Mouse (Mus musculus): Measurements from ENCODE around the gene Cldn7.

Gene Cldn7

DNA sequence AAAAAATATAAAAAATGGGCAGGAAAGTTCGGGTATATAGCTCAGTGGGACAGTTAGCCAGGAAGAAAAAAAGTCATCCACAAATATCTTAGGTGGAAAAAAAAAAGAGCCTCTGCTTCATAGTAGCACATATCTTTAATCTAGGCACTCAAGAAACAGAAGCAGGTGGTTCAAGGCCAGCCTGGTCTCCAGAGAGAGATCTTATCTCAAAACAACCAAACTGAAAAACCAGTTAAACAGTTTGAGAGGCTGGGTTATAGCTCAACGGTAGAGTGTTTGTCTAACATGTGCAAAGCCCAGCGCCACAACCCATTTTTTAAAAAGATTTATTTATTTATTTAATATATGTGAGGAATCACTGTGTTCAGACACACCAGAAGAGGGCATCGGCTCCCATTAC lies 31.5 kb upstream of the Cldn7 start:
- no peak for DNase-seq (ENCODE audit: low read depth, low spot score)

DNA sequence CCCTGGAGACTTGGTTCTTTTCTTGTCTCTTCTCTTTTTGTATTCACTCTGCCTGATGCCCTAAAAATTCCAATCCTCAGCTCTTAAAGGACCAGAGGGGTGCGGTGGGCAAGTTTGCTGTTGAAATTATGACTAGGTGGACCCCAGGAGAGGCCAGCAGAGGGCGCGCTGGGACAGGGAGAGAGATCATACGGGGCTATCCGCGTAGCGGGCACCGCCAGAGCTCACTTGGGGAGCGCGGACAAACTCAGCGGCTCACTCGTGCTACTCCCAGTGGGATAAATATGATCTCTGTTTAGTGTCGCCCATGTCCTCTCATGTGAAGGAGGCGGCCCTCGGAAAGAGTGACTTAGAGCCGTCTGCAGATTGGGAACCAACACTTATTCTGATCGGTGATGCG lies 30.4 kb upstream of the Cldn7 start:
- peak; percentile 84 for DNase-seq (ENCODE audit: low read depth, low spot score)

DNA sequence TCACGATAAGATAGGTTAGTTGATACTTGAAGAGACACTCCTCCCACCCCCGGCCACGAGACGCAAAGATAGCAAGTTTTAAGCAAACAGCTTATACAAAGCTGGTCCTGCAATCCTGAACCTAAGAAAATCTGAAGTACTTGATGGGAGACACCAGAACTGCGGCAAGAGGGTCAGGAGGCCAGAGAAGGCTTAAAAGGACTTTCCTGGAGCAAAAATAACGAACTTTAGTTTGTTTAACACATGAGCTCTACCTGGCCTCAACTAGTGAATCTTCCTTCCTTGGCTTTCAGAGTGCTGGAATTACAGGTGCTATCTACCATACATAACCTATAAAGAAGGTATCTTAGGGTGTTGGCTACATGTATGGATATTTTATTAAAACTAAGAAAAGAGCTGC lies 29.9 kb upstream of the Cldn7 start:
- DNase-seq (ENCODE audit: low read depth, low spot score), result no peak

DNA sequence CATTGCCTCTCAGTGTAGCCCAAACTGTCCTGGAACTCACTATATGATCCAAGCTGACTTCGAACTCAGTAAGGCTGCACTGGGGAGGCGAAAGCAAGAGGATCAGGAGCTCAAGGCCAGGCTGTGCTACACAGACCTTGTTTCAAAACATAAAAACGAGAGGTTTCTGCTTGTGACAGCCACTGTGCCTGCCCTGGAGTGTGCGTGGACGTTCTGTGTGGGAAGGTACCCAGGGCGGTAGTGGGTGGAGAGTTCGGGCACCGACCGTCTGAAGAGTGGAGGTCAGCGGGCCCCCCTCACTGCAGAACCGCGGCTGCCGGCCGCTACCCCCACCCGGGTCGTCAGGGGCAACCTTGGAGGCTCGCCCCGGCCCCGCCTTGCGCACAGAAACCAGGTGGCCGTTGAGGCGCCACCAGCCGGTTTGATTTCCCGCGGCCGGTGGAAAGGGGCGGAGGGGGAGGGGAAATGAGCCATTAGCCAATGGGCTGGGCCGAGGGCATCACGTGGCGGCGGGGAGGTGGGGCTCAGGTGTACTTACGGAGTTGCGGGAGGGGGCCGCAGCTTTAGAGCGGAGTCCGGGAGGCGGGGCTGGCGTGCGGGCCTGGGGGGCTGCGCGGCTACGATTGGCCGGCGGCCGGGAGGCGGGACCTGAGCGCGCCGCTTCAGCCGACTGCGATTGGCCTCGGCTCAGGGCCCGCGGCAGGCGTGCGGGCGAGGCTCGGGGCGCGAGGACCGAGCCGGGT lies 29.3 kb upstream of the Cldn7 start, which contains the start of gene Ybx2:
Gene Ybx2, plus strand, starts transcription at position 660 of the 743 bp plus-strand sequence.
- peak; percentile 86 for DNase-seq (ENCODE audit: low read depth, low spot score)

DNA sequence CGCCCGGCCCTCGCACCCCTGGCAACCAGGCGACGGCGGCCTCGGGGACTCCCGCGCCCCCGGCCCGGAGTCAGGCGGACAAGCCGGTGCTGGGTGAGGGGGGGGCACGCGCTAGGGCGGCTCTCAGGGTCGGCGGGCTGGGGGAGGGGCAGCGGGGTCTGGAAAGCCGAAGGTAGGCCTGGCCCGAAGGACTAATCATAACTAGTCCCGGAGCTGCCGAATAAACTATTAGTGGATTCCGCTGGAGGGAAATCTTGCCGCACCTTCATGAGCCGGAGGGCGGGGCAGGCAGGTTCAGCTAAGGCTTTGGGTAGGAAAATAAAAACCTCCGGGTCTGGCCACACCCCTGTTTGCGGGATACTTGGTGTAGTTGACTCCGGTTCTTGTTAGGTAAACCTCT lies 28.4 kb upstream of the Cldn7 start:
- peak; percentile 57 for DNase-seq (ENCODE audit: low read depth, low spot score)

DNA sequence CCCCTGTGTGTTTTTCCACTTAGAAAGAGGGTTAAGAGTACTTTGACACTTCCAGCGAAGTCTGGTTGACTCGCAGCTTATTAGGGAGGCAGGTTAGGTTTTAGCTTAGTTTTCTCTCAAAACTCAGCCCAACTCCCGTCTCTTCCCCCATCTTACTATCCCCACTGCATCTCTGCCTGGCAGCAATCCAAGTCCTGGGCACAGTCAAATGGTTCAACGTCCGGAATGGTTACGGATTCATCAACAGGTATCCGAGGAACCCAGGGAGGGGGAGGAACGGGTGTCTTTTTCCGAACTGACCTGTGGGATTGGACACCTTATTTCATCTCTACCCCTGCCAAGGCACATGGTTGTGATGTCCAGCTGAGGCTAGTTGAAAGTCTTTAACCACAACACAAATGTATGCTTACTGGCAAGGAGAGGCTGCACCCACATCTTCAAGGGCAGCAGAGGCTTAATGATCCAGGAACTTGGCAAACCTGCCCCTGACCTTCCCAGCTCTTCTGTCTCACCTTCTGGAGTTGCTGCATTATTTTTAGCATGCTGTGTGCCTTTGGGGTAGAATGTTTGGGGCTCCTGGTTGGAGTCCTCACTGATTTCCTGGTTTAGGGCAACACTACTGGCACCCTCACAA lies 27.7 kb upstream of the Cldn7 start:
- DNase-seq (ENCODE audit: low read depth, low spot score), result no peak

DNA sequence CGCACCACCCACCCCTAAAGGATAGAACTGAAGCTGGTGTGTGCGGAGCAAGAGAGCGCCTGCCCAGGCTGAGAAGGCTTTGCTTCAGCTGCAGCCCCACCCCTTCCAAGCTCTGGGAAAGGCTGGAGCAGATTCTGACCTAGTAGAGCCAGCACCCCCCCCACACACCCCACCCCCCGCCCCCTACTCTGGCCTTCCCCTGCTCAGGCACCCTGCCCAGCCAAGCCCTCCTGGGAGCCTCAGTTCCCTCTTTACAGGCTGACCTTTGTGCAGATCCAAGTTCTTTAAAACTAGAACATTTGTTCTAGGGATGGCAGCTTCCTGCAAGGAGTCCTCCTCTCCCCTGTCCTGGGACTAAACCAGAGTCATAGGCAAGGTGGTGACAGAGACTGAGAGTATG lies 27.2 kb upstream of the Cldn7 start:
- no peak for DNase-seq (ENCODE audit: low read depth, low spot score)

DNA sequence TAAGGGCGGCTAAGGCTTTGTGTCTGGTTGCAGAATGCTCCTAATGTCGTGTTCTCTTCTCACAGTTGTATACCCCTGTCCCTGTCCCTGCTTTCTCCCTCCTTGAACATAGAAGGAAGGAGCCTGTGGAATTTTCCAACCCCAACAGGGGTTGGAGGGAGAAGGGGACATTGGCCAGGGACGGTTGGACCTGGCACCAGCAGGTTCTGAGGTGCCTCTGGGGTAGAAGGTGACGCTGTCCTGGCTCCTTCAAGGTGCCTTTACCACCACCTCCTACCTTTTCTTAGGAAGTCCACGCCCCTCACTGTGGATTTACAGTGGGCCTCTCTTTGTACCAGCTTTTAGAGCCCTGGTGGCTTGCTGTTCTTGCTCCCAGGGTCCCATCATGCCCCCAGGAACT lies 26.7 kb upstream of the Cldn7 start:
- no peak for DNase-seq (ENCODE audit: low read depth, low spot score)

DNA sequence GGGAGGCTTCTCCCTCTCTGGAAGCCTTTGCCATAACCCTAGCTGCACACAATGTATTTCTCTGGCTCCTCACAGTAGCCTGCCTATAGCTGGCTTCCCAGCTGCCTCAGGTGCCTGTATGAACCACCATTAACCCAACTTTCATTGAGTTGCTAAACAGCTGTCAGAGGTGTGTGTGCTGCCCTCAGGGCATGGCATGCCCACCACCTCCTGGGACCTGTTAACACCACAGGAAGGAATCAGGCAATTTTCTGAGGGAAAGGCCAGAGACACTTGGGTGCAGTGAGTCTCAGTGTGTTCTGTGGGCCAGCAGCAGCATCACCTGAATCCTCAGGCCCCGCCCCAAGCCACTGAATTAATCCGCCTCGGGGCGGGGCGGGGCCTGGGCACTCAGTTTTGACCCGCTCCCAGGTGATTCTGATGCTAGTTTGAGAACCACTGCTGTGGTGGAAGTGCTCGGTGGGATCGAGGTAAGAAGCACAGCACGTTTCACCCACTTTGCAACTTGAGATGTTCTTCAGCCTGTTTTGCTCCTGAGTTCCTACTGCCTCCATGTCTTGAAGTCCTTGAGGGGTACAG lies 26.1 kb upstream of the Cldn7 start:
- DNase-seq (ENCODE audit: low read depth, low spot score), result no peak

DNA sequence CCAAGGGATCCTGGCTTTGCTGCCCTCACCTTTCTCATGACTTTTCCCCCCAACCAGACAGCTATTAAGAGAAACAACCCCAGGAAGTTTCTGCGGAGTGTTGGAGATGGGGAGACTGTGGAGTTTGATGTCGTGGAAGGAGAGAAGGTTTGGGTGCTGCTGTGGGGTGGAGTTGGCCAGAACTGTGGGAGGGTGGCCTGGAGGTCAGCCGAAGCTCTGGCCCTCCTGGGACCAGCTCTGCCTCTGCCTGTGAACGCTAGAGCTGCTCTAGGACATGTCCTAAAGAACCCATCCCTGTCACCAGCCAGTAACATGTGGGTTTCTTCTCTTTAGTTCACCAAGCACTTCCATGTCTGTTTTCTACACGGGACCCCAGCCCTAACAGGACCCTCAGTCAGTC lies 25.4 kb upstream of the Cldn7 start:
- DNase-seq (ENCODE audit: low read depth, low spot score), result no peak

DNA sequence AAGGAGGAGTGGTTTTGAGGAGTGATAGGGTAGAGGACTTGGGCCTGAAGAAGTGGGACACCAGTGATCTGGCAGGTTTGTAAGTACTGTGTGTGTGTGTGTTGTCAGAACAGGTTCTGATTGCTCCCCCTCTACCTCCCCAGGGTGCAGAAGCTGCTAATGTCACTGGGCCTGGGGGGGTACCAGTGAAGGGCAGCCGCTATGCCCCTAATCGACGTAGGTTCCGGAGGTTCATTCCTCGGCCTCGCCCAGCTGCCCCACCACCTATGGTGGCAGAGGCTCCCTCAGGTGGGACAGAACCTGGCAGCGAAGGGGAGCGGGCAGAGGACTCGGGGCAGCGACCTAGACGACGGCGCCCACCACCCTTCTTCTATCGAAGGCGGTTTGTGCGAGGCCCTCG lies 24.8 kb upstream of the Cldn7 start:
- DNase-seq (ENCODE audit: low read depth, low spot score), result no peak

DNA sequence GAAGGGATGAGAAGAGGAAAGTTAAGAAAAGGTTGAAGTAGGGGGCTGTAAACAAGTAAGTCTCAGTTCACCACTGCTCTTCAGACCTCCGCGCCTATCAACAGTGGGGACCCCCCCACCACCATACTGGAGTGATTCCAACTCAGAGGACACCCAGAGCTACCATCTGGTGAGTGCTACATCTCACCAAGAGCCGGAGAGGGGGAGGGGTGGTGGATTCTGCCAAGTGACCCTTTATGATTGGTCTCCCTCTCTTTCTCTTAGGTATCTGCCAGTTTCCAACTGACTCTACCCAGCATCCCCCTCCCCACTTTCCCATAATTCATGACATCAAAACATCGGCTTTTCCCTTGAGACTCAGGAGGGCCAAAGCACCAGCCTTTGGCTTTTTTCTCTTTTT lies 23.6 kb upstream of the Cldn7 start:
- no peak for DNase-seq (ENCODE audit: low read depth, low spot score)

DNA sequence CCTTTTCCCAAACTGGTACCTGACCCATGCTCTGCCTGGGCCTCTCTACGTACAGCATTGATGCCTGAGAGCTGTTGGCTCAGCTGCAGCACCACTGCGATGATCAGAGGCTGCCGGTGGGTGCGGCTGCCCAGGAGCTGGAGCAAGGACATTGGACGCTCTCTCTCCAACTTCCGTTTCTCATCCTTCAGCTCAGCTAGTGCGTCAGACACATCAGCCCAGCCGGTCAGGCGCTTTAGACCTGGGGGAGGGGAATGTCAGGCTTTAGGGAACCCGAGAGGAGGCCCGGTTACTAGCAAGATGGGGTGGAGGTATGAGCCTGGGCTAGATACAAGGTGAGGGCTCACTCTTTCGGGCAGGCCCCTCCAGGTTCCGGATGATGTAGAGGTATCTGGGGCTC lies 19.4 kb upstream of the Cldn7 start:
- no peak for DNase-seq (ENCODE audit: low read depth, low spot score)

DNA sequence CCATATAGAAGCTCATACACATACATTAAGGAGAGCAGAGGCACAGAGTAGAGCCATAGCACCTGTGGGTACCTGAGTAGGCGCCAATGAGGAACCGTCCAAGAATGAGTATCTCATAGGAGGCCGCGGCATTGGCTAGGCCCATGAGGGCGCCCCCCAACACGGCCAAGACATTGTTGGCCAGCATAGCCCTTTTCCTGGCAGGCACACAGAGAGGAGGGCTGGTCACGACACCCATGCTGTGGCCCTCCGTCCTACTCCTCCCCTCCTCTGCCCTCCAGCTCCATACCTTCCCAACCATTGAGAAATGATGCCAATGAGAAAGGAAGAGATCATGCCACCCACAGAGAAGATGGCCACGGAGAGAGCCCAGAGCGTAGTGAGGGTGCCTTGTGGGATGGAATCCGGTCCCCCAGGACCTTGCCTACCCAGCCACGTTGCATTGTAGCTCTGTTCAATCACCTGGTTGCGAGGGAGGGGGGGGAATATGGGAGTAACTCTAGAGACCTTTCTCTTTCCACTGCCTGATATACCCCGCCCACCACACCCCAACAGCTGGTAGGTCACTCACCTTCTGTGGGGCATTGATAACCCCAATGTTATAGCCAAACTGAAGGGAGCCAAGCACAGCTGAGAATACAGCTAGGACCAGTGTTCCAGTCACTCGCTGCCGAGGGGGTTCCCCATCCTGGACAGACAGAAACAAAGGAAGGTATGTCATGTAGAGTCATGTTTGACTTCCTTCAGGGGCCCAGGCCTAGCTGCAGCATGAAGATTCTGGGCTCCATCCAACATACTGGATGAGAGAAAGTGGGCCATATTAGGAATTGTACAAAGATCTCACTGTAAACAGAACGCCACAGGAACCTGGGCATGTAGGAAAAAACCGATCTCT lies 18.3 kb upstream of the Cldn7 start:
- no peak for DNase-seq (ENCODE audit: low read depth, low spot score)

DNA sequence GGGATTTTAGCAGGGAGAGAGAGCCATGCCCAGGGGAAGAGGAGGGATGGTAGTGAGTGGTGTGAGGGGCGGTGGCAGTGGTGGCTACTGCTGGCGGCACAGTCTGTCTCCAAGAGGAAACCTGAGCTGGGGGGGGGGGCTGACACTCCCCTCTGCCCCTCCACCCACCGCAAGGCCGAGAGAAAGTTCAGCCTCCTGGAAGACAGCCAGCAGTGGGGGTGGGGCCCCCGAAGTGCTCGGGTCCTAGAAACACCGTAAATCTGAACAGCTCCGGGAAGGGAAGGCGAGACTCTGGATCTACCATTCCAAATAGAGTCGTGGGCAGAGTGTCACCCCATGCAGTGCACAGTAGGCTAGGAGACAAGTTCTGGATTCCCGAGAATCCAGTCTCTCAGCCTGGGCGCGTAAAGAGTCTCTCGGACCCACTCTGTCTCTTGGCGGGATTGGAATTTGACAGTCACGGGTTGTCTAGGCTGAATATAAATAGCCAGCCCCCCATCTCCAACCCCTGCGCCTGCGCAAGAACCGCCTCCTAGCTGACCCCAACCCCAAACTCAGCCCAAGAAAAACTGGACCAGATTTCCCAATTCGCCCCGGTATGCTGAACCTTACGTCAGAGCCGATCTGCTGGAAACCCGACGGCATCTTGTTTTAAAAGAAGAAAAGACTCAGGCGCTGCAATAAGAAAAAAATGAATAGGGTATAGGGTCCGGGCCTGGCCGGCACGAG lies 17.1 kb upstream of the Cldn7 start:
- no peak for DNase-seq (ENCODE audit: low read depth, low spot score)

DNA sequence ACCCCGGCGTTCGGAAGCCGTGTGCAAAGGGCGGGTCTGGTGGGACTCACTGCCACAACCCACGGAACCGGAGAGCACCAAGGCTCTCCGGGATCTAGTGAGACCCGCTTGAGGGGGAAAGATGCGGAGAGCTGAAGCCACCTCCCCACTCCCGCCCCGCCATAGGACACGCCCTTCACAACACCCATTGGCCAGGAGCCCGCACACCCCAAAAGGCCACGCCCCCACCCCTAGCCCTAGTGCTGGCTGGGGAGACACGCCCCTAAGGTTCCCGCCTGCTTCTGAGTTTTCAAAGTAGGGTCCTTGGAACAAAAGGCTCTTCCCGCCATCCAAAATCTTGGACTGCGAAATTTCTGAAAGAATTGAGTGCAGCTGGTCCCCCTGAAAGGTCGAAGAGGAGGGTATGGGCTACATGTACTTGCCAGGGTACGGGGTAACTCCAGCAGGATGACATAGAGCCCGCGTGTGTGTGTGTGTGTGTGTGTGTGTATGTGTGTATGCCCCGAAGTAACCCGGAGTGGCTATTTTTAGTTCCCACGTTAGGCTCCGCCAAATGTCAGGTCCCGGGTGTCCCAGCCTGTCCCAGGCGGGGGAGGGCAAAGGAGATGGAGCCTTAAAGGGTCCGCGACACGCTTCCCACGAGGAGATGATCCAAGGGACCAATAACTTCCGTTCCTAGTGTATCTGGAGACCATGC lies 16.4 kb upstream of the Cldn7 start, which contains the start of gene Slc2a4:
Gene Slc2a4, minus strand, starts transcription at position 123 of the 697 bp plus-strand sequence.
- peak; percentile 87 for DNase-seq (ENCODE audit: low read depth, low spot score)

DNA sequence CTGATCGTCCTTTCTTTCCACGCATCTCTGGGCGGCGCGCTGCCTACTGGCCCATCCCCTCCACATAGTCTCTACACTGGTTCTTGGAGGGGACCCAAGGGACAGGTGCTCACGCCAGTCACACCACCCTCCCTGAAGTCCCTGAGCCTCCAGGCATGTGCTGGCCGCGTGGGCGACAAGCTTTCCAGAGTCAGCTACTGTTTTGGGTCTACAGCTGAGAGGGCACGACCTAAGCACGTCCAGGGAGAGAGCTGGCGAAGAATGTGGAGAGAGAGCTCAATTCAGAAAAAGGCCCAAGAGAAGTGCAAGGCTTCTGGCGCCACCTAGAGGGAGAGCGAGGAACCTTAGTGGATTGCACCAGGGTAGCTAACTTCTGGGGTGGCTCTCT lies 15.8 kb upstream of the Cldn7 start:
- DNase-seq (ENCODE audit: low read depth, low spot score), result peak; percentile 85

DNA sequence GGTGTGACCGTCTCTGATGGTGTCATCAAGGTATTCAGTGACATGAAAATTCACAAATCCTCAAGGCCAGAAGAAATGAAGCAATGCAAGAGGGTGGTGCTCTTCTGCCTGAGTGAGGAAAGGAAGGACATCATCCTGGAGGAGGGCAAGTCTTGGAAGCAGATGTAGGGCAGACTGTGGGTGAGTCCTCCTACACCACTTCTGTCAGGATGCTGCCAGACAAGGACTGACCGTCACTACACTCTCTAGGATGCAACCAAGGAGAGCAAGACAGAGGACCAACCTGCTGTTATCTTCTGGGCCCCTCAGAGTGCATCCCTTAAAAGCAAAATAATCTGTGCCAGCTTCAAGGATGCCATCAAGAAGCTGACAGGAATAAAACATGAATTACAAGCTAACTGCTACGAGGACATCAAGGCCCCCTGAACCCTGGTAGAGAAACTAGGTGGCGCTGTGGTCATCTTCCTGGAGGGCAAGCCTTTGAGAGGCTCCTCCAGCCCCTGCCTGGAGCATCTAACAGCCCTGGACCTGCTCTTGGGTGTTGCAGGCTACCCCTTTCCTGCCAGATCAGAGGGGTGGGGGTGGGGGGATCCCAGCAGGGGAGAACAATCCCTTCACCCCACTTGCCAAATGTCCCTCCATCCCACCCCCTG lies 13.6 kb upstream of the Cldn7 start:
- DNase-seq (ENCODE audit: low read depth, low spot score), result no peak

DNA sequence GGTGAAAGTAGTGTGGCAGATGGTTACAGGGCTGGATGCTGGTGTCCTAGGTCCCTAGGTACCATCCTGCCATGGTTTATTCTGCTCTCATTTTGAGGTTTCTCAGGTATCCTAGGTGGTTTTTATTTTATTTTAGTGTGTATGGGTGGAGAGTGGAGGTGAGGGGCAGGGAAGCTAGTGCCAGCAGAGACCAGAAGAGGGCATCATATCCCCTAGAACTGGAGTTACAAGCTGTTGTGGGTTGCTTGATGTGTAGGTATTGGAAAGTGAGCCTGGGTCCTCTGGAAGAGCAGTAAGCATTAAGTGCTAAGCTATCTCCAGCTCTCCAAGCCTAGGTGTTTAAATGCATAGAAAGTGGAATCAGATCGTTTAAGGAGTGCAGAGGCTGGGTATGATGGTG lies 12.3 kb upstream of the Cldn7 start:
- no peak for DNase-seq (ENCODE audit: low read depth, low spot score)

DNA sequence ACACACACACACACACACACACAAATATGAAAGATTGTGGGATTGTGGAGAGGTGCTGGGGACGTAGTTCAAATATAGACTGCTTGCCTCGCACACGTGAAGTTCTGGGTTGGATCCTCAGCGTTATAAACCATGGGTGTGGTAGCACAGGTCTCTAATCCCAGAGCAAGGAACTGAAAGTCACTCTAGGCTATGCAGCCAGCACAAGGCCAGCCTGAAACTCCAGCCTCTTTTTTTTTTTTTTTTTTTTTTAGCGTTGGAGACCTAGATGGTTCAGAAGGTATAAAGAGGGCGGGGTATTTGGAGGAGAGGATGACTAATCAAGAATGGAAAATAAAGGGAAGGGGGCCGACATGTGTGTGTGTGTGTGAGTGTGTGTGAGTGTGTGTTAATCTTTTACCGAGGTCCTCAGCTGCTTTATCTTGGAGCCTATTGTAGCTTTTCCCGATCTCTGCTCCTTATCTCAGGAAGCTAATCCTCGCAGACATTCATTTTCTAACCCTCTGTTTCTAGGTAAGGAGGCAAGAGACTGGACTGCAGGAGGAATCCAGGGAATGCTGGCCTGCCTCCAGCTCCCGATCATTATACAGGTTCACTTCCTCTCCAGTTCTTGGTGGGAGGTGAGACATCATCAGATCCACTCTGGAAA lies 11.2 kb upstream of the Cldn7 start:
- no peak for DNase-seq (ENCODE audit: low read depth, low spot score)
